Mouse (Mus musculus) CD4-positive, CD25-positive, alpha-beta regulatory T cell, adult 2 months (primary cell): ENCODE measurements around the gene Serf2.

ENCODE experiments used
- DNase-seq: peaks from one replicate; pipeline ENCODE4 v3.0.0-alpha.2; 2012; ENCODE audit warnings: low read depth, low spot score

Serf2 gene

DNA sequence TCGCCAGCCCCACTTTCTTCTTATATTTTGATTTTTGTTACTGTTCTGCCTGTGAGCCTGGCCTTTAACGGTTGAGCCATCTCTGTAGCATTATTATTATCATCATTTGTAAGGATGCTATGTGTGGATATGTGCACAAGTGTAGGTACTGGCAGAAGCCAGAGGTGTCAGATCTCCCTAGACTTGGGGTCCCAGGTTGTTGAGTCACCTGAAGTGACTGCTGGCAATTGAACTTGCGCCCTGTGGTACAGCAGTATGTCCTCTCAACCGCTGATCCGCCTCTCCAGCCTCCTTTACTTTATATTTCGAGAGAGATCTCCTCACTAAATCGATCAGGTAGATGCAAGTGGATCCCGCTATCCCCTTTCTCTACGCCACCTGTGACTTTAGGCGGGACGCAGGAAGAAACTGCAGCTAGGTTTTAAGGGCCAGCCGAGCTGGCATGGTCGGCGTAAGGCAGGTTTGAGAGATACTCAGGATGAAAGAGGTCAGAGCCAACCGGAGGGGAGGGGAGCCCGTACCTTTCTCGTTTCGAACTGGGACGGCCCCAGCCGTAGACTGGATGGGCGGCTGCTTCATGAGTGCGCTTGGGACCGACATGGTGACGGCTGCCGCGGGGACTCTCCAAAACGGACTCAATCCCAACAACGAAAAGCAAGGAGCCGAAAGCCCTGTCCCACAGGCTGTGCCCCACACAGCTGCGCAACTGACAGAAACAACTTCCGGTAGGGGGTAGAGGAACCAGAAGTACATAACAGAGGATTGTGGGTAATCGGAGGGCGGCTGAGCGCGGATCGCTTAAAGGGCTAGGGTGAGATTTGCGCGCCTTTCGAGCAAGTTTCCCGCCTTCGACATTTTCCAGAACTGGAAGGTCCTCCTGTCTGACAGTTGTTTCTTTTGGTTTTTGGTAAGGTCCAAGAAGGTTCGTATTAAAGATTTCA is 57.2 kb downstream of the Serf2 start, which contains the start of the genes Mfap1a and Wdr76:
Mfap1a (minus strand) TSS at position 724 of the 941 bp plus-strand sequence.
Wdr76 (plus strand) TSS at position 782 of the 941 bp plus-strand sequence.
- peak; percentile 91 for DNase-seq

DNA sequence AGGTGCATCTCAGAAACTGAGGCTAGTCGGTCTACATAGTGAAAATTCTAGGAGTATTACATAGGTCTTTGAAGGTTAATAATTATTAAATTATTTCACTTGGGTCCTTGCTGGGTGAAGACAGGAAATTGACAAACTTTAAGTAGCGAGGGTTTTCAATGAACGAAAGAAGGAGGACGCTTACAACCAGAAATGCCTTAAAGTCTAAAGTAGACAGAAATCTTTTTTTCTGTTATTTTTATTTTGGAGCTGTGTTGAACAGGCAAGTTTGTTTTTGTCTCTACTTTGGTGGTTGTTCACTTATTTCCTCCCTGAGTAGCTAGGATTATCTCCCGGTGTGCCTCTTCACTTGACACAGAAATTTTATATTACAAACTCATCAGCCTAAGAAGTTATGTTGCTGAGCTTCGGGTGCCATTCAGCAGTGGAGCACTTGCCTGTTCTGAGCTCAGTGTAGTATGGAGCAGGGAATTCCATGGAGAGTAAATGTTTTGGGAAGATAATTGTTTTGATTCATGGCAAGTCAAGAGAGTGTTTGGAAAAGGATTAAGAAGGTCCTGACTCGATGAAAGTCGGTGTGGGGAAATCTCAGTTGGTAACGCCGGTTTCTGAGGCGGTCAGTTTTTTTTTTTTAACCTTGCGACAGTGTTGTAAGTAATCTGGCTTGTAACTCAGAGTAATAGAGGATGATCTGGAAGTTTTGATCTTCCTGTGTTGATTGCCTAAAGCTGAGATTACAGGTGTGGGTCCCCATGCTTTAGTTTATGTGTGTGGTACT is 58.4 kb downstream of the Serf2 start:
- no peak for DNase-seq
